Mouse (Mus musculus) left cerebral cortex, adult 2 months (tissue): ENCODE results near the gene Cfap46. TPM values are rescaled to one million over a fixed set of nuclear protein-coding genes. Genes with fewer than 3 reads are reported as not detected.

Experiments
- DNase-seq, 2 experiments: peaks; one replicate each; pipeline ENCODE4 v3.0.0; 2021 to 2022; ENCODE audit warnings: low spot score in 2 of 2, mixed read lengths in 1 of 2; ENCODE audit errors: extremely low spot score in 1 of 2
- H3K27ac ChIP-seq: fragments of 200-600 bp; 2 replicates; pipeline ENCODE4 v1.8.1; 2022
- H3K4me3 ChIP-seq: fragments of 200-600 bp; 2 replicates; pipeline ENCODE4 v1.8.1; 2022
- CTCF ChIP-seq: fragments of 200-600 bp; IDR thresholded peaks from 2 replicates; pipeline ENCODE4 v1.8.1; 2022; ENCODE audit warnings: antibody characterized with exemption, mild to moderate bottlenecking, moderate library complexity
- intact Hi-C: fragments of 180-260 bp; cut with DNase I; formaldehyde crosslinking; loops from one replicate; pipeline ENCODE4 v1.15.1; 2025
- total RNA-seq, 2 experiments: library from RNA; stranded (reverse); gene quantifications; 2 replicates each; pipeline ENCODE4 v1.2.3; 2021

Gene Cfap46
- total RNA-seq, 2 experiments from 2014 or later = 3.6 to 5.1 TPM

DNA sequence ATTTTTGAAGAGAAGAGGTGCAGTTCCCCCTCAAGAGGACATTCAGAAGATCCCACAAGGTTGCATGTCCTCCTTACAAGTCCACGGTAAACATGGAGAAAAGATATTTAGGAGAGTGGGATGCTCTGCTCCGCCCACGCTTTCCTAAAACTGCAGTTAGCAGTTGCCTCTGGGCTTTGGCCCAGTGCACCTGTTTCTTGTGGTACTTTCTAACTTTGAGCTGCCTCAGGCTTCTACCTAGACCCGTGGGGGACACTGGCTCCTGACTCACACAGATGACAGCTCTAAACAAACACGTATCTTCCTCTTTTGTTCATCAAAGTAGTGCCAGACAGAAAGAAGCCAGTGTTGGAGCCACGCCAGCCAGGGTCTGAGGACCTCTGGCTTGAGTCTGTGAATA is 117.6 kb downstream of the Cfap46 start:
- intact Hi-C loops = no loop called here
- no peak overlapping the region for H3K4me3 ChIP-seq
- H3K27ac ChIP-seq = no peak overlapping the region
- DNase-seq = no peak
- TF ChIP-seq CTCF = no peak

DNA sequence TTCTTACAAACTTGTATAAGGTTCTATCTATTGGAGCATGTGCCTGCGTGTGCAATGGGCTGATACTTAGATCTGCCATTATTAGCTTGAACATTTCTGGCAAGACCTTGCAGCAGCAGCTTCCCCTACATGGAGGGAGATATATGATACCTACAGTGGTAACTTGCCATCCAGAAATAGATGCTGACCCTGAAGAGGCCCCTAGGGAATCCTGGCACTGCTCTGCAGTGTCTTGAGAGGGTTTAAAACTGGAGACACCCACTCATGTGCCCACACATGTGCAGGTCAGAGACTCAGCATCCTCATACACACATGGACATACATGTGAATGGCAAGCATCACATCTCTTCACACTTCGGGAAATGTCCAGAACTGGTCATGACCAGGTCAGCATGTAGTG is 119.5 kb downstream of the Cfap46 start:
- intact Hi-C loops = no loop called here
- TF ChIP-seq CTCF = no peak
- no peak overlapping the region for H3K4me3 ChIP-seq
- H3K27ac ChIP-seq = no peak overlapping the region
- no peak for DNase-seq

DNA sequence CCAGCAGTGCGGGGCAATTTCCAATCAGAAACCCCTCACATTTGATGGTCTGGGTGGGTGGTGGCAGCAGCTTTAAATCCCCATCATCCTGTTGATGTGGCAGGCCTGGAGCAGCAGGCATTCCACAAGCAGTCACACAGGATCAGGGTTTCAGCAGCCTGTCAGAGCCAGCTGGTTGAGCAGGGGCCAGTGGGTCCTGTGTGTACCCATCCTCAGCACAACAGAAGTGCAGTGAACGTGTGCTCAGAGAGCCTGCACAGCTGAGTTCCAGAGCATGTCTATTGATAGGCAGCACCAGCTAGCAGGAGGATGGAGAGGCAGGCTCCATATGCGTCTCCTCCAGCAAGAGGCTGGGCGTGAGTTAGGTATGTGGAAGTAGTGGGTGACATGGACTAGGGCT is 120.2 kb downstream of the Cfap46 start:
- Histone ChIP-seq H3K27ac (no peak overlapping the region), H3K4me3 (no peak overlapping the region)
- no peak for DNase-seq
- intact Hi-C loops = no loop called here
- TF ChIP-seq CTCF = no peak

DNA sequence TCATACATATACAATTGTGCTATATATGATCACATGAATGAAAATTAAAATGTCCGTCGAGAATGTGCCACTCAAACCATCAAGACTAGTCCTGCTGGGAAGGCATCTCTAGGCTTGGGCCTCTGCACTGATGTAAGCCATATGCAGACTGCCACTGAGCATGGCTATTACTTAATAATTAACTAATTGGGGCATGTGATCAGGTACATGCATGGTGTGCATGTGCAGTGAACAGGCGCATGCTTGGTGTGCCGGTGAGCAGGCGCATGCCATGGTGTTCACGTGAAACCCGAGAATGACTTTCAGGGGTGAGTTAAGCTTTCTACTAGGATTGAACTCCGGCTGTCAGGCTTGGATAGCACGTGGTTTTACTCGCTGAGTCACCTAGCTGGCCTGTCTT is 124.0 kb downstream of the Cfap46 start:
- no peak overlapping the region for H3K27ac ChIP-seq
- TF ChIP-seq CTCF = no peak
- no peak for DNase-seq
- intact Hi-C loops = no loop called here
- no peak overlapping the region for H3K4me3 ChIP-seq

DNA sequence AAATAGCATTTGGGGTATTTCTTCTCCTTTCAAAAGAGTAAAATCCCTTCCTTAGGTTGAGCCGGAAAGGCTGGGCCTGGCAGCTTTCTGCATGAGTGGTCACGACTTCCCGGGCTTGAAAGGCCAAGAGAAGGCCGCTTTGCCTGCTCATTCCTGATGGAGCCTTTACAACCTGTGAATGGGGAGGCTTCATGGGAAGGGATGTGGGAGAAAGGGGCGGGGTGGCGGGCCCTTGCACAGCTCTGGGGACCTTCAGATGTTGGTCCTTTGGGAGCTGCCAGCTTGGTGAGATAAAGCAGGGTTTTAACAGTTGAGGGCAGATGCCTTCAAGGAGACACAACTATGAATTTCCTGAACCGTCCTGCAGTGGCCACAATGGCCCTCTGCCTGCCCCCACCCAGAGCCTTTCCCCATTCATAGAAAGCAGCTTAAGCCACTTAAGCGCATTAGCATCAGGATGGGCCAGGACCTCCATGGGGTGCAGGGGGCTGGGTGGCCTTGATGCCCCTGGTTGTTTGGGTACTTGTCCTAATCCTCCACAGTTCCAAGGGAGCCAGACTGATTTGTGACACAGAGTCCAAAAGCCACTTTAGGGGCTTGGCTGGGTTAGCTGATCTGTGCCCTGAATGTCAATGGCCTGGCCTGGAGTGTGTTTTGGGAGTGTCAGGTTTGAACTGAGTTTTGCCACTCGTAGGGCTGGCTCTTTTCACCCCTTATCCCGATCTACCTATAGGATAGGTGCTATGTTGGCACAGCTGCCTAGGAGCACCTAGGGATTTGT is 126.7 kb downstream of the Cfap46 start:
- Histone ChIP-seq H3K4me3 (no peak overlapping the region), H3K27ac (no peak overlapping the region)
- no peak for TF ChIP-seq CTCF
- intact Hi-C loops = no loop called here
- DNase-seq = no peak

DNA sequence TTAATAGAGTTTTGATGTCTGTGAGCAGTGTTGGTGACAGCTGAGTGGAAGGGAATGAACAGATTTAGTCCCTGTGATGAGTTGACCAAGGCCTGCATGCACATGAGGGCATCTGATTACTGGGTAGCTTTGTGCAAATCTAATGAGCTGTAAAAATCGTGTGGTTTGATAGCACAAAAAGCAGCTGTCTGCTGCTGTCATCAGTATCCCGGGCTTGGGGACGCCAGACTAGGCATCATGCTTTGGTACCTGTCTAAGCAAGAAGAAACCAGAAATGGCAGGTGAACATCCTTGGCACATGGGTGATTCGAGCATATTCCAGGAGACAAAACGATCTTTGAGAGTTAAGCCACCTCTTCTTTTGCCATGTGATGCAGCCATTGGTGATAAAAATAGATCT is 127.3 kb downstream of the Cfap46 start:
- DNase-seq = no peak
- intact Hi-C loops = no loop called here
- H3K27ac ChIP-seq = no peak overlapping the region
- H3K4me3 ChIP-seq = no peak overlapping the region
- TF ChIP-seq CTCF = no peak

DNA sequence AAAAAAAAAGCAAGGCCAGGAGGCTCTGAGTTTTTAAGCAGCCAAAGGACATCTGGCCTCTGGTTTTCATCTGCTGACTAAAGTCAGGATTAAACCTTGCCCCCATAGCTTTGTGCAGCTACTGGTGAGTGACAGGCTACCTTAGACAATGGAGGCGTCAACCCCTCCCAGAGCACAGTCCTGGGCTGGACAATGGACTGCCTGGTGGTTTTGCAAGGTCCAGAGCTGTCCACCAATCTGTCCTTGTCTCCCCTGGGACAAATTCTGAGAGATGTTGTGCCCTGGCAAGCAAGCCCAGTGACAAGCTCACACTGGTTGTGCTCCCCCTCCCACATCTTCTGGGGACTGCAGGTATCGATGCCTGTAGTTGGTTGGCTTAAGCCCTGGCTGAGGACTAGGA is 132.1 kb downstream of the Cfap46 start:
- intact Hi-C loops = no loop called here
- H3K4me3 ChIP-seq = no peak overlapping the region
- TF ChIP-seq CTCF = no peak
- H3K27ac ChIP-seq = no peak overlapping the region
- DNase-seq = no peak

Other genes starting within 250 kb of the Cfap46 start
- gene Nkx6-2, start 101.0 kb downstream of the Cfap46 start, total RNA-seq = 1 to 10 TPM; 5.2 to 6.5 TPM
- 10 to 100 TPM; 59.2 to 61.7 TPM for gene Adgra1, start 150.4 kb upstream of the Cfap46 start, total RNA-seq
- gene Kndc1, start 210.9 kb upstream of the Cfap46 start, total RNA-seq = 10 to 100 TPM; 77.7 to 80.4 TPM